Mouse (Mus musculus) neural tube, embryonic 11.5 days (tissue): ENCODE data around the gene Snx8. TPM values are rescaled to one million over a fixed set of nuclear protein-coding genes. Genes with fewer than 3 reads are reported as not detected.
A peak's percentile ranks its signal among the peaks of the same experiment; 100 is the strongest.

Experiments used
- ATAC-seq: fragments of 200-750 bp; cut with Nextera tagmentation; 2 replicates; pipeline ENCODE4 v1.8.0; 2017; ENCODE audit warnings: moderate number of reproducible peaks, mild to moderate bottlenecking, moderate TSS enrichment, moderate library complexity; ENCODE audit not compliant: insufficient read depth, low FRiP score, low TSS enrichment
- DNase-seq: peaks from one replicate; pipeline ENCODE4 v3.0.0-alpha.2; 2015; ENCODE audit warnings: low spot score
- H3K27ac ChIP-seq: fragments of 300-500 bp; sonication (generic); 2 replicates; pipeline ENCODE4 v1.5.1; 2014; ENCODE audit warnings: low read depth, mild to moderate bottlenecking, low read length
- H3K27me3 ChIP-seq: fragments of 300-500 bp; sonication (generic); 2 replicates; pipeline ENCODE4 v1.6.1; 2014; ENCODE audit warnings: mild to moderate bottlenecking, low read length, mixed read lengths; ENCODE audit not compliant: control insufficient read depth, insufficient read depth
- H3K36me3 ChIP-seq: fragments of 300-500 bp; sonication (generic); 2 replicates; pipeline ENCODE4 v1.6.1; 2014; ENCODE audit warnings: mild to moderate bottlenecking, low read length, moderate library complexity, mixed read lengths; ENCODE audit not compliant: control insufficient read depth, insufficient read depth
- H3K4me1 ChIP-seq: fragments of 300-500 bp; sonication (generic); 2 replicates; pipeline ENCODE4 v1.6.1; 2014; ENCODE audit warnings: low read length, mixed read lengths; ENCODE audit not compliant: control insufficient read depth, insufficient read depth
- H3K4me2 ChIP-seq: fragments of 300-500 bp; sonication (generic); 2 replicates; pipeline ENCODE4 v1.6.1; 2014; ENCODE audit warnings: low read depth, mild to moderate bottlenecking, moderate library complexity
- H3K4me3 ChIP-seq: fragments of 300-500 bp; sonication (generic); 2 replicates; pipeline ENCODE4 v1.5.1; 2014; ENCODE audit warnings: low read depth, low read length
- H3K9ac ChIP-seq: fragments of 300-500 bp; sonication (generic); 2 replicates; pipeline ENCODE4 v1.6.1; 2014; ENCODE audit warnings: mild to moderate bottlenecking, low read length
- H3K9me3 ChIP-seq: fragments of 300-500 bp; sonication (generic); 2 replicates; pipeline ENCODE4 v1.6.1; 2016; ENCODE audit warnings: low read length; ENCODE audit not compliant: control insufficient read depth
- WGBS: fragments of 180-500 bp; shearing (Covaris S2); extraction: QIAGEN DNeasy Blood & Tissue Kit; methylation state at CpG from one replicate; pipeline ENCODE4 v1.1.7; 2014; 5-methylcytosine and 5-hydroxymethylcytosine counted together
- polyA plus RNA-seq: library from polyadenylated mRNA; unstranded; fragments of >200 nt; fragmentation: Nextera tagmentation; extraction: Ambion mirVana; gene quantifications from 2 replicates; pipeline ENCODE4 v1.2.1, GENCODE M21; 2014

The Snx8 gene
- polyA plus RNA-seq, 1 experiment from 2014 or later = 8.4 TPM

DNA sequence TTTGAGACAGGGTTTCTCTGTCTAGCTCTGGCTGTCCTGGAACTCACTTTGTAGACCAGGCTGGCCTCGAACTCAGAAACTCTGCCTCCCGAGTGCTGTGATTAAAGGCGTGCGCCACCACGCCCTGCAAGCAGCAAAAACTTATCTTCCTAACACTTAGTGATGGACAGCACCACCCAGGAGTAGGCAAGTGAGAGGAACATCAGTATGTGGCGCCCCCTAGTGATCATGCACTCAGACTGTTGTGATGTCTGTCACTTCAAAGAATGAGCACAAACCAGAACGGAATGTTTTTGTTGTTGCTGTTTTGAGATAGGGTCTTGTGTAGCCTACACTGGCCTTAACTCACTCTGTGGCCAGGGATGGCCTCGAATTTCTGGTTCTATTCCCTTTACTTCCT, 22.3 kb upstream of the Snx8 start:
- no peaks in the 10 kb centered on the region for H3K36me3 ChIP-seq
- no peaks in the 10 kb centered on the region for H3K4me1 ChIP-seq
- H3K9ac ChIP-seq = no peak overlapping the region
- DNase-seq (peak; percentile 40), ATAC-seq (no peak)
- no peak overlapping the region for H3K4me2 ChIP-seq
- WGBS = 39% methylated on average over 8 of the region's 8 CpGs
- H3K27me3 ChIP-seq = no peaks in the 10 kb centered on the region
- no peak overlapping the region for H3K27ac ChIP-seq
- H3K4me3 ChIP-seq = no peak overlapping the region
- H3K9me3 ChIP-seq = no peaks in the 10 kb centered on the region

DNA sequence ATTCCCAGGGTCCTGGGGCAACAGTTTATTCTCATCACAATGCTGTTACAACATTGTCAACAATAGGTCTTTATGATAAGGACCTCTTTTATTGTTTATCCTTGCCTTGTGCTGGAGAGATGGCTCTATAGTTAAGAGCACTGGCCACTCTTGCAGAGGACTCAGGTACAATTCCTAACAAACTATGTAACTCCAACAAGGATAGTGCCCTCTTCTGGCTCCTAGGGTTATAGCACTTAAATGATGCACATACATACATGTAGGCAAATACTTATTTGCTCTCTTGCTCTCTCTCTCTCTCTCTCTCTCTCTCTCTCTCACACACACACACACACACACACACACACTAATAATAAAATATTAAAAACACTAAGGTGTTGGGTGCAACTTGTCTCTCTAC, 19.7 kb upstream of the Snx8 start:
- Histone ChIP-seq H3K27me3 (no peaks in the 10 kb centered on the region), H3K4me3 (no peak overlapping the region), H3K4me1 (no peaks in the 10 kb centered on the region), H3K36me3 (no peaks in the 10 kb centered on the region), H3K4me2 (no peak overlapping the region), H3K27ac (no peak overlapping the region), H3K9me3 (no peaks in the 10 kb centered on the region), H3K9ac (no peak overlapping the region)
- ATAC-seq (no peak), DNase-seq (no peak)

DNA sequence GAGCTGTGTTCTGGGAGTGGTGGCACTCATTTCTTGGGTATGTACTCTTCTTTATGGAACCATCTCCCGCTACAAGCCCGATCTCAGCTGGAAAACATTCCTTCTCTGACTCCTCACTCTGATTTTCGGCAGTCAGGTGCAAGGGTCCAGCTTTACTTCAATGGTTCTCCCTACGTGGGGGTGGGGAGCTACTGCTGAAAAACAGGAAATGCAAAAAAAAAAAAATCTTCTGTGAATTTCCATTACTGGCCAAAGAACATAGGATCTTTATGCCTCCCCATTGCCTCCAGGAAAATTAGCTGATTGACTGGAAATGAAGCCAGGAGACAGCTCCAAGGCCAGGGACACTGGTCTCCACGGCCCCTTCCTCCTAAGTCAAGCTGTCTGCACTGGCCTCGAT, 17.6 kb upstream of the Snx8 start:
- Histone ChIP-seq H3K4me2 (no peak overlapping the region), H3K4me1 (no peaks in the 10 kb centered on the region), H3K9ac (no peak overlapping the region), H3K9me3 (no peaks in the 10 kb centered on the region), H3K27ac (no peak overlapping the region), H3K27me3 (no peaks in the 10 kb centered on the region), H3K36me3 (no peaks in the 10 kb centered on the region), H3K4me3 (no peak overlapping the region)
- DNase-seq = no peak
- no peak for ATAC-seq
- WGBS = 76% methylated on average over 6 of the region's 6 CpGs

DNA sequence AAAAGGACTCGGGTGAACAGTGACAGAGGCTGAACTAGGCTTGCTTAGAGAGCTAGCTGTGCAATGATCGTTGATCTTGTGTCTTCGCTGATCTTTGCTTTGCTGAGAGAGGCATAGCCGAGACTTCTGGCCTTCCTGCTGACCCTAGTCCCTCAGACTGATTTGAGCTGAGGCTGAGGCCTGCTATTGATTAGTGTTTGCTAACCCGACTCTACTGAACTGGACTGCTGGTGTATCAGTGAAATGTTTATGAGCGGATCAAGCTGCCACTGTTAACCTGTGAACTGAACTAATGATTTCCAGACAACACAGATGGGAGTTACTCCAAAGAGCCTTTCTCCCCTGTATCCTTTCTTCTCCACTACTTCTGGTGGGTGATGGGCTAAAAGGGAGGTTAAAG, 16.1 kb upstream of the Snx8 start:
- no peaks in the 10 kb centered on the region for H3K4me1 ChIP-seq
- ATAC-seq = no peak
- no peak overlapping the region for H3K27ac ChIP-seq
- no peak overlapping the region for H3K9ac ChIP-seq
- H3K4me3 ChIP-seq = no peak overlapping the region
- WGBS = 73% methylated on average over 6 of the region's 6 CpGs
- H3K36me3 ChIP-seq = no peaks in the 10 kb centered on the region
- H3K9me3 ChIP-seq = no peaks in the 10 kb centered on the region
- H3K27me3 ChIP-seq = no peaks in the 10 kb centered on the region
- H3K4me2 ChIP-seq = no peak overlapping the region
- DNase-seq = no peak

DNA sequence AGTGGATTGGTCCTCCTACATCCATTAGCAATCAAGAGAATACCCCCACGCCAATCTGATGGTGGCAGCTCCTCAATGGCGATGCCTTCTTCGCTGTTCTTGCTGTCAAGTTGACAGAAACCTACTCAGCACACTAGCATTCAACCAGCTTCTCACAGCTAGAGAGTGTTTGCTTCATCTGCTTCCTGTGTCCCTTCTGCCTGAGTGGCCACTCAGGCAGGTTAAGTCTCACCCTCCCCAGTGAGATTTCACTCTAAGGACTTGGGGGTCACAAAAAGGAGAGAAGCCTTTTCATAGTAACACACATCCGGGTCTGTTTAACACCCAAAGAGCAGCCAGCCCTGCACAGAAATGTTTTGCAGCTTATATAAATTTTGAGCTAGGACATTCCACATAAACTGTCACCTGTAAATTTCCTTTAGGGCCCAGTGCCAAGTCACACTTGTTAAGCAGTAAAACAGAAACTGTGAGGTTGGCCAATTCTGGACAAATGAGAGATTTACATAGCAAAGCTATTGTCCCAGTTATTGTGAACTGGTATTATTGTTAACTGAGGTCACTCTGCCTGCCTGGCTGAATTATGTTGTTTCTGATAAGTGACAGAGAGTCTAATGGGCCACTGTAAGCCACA, 13.7 kb upstream of the Snx8 start:
- no peaks in the 10 kb centered on the region for H3K27me3 ChIP-seq
- no peak overlapping the region for H3K27ac ChIP-seq
- DNase-seq (no peak), ATAC-seq (no peak)
- H3K4me2 ChIP-seq = no peak overlapping the region
- H3K36me3 ChIP-seq = no peaks in the 10 kb centered on the region
- no peak overlapping the region for H3K9ac ChIP-seq
- no peaks in the 10 kb centered on the region for H3K4me1 ChIP-seq
- no peaks in the 10 kb centered on the region for H3K9me3 ChIP-seq
- no peak overlapping the region for H3K4me3 ChIP-seq
- 85% methylated on average over 4 of the region's 4 CpGs for WGBS

GRCm38 (mm10) chr5:140396166-140396940, 7.3 kb upstream of the Snx8 start:
- Histone ChIP-seq H3K4me3 (no peak overlapping the region), H3K27me3 (no peaks in the 10 kb centered on the region), H3K9me3 (no peaks in the 10 kb centered on the region), H3K4me1 (no peaks in the 10 kb centered on the region), H3K4me2 (no peak overlapping the region), H3K9ac (no peak overlapping the region), H3K27ac (no peak overlapping the region), H3K36me3 (no peaks in the 10 kb centered on the region)
- ATAC-seq (no peak), DNase-seq (peak; percentile 28)
- 72% methylated on average over 8 of the region's 8 CpGs for WGBS

DNA sequence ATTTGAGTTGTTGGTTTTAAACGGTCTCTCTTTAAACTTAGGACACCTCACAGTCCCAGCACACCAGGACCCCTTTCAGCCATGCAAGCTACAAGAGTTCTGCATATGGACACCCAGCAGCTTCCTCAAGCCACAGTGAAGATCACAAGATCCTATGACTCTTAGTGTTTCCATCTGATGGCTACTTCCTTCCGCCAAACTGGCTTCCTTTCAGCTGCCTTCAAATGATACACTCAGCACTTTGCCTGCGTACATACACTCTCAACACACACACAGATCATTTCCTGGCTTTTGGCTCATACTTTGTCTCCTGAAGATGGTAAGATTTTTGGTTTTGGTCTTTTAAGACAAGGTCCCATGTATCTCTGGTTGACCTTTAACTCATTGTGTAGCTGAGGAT, 3.6 kb upstream of the Snx8 start:
- no peak for DNase-seq
- WGBS = 93% methylated on average over 3 of the region's 3 CpGs
- H3K36me3 ChIP-seq = no peaks in the 10 kb centered on the region
- peaks cover 4% of the 10 kb centered on the region for H3K4me1 ChIP-seq
- no peak overlapping the region for H3K4me3 ChIP-seq
- no peak overlapping the region for H3K4me2 ChIP-seq
- no peak overlapping the region for H3K27ac ChIP-seq
- ATAC-seq = no peak
- no peaks in the 10 kb centered on the region for H3K9me3 ChIP-seq
- H3K9ac ChIP-seq = no peak overlapping the region
- H3K27me3 ChIP-seq = no peaks in the 10 kb centered on the region

DNA sequence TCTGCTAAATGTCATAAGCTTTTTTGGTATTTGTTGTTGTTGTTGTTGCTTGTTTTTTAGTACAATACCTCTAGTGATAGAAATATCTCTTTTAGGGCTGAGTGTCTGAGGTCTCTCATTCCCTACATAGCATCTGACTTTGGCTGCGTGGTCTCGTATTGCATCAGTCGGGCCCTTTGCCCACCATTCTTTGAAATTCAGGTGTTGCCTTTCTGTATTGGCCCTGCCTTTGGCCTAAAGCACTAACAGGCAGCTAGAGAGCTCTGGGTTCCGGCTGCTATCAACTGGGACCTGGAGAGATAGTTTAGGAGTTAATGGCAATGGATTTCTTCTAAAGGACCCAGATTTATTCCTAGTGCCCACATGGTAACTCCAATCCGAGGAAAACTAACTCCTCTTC, 2.9 kb upstream of the Snx8 start:
- no peak overlapping the region for H3K4me2 ChIP-seq
- no peaks in the 10 kb centered on the region for H3K9me3 ChIP-seq
- WGBS = 92% methylated on average over 5 of the region's 5 CpGs
- no peak overlapping the region for H3K4me3 ChIP-seq
- no peaks in the 10 kb centered on the region for H3K27me3 ChIP-seq
- H3K4me1 ChIP-seq = peaks cover 4% of the 10 kb centered on the region
- no peak overlapping the region for H3K9ac ChIP-seq
- no peaks in the 10 kb centered on the region for H3K36me3 ChIP-seq
- no peak overlapping the region for H3K27ac ChIP-seq
- no peak for DNase-seq
- ATAC-seq = no peak

DNA sequence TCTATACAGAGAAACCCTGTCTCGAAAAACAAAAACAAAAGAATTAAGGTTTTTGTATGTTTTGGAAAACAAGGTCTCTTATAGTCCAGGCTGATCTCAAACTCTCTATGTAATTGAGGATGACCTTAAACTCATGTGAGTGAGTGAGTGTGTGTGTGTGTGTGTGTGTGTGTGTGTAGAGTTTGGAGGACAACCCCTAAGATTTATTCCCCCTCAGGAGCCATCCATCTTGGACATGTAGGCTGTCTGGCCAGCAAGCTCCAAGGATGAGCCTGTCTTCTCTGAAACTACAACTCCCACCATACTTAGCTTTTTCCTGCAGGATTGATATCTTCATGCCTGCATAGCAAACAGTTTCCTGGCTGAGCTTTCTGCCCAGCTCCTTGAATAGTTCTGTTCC, 2.4 kb upstream of the Snx8 start:
- Histone ChIP-seq H3K9ac (no peak overlapping the region), H3K4me3 (no peak overlapping the region), H3K4me1 (peaks cover 4% of the 10 kb centered on the region), H3K27ac (no peak overlapping the region), H3K4me2 (no peak overlapping the region), H3K27me3 (no peaks in the 10 kb centered on the region), H3K9me3 (no peaks in the 10 kb centered on the region), H3K36me3 (no peaks in the 10 kb centered on the region)
- ATAC-seq (no peak), DNase-seq (no peak)
- WGBS = 70% methylated on average over 1 of the region's 1 CpGs
